Mouse (Mus musculus) kidney, adult 2 months (tissue): Measurements from ENCODE around the gene Tex10.

ENCODE experiments used
- CTCF ChIP-seq: fragments of 200-500 bp; conservative IDR thresholded peaks from 2 replicates; pipeline ENCODE4 v1.5.1; 2011; ENCODE audit warnings: low read depth, mild to moderate bottlenecking, control low read depth, low read length, moderate library complexity, mixed read lengths; ENCODE audit not compliant: insufficient read depth, insufficient read length
- POLR2A ChIP-seq: fragments of 200-500 bp; IDR thresholded peaks from one replicate; pipeline ENCODE4 v1.6.1; 2011; ENCODE audit warnings: low read depth, low read length, control low read depth

- TF ChIP-seq CTCF = no peak
- TF ChIP-seq POLR2A = no peak
Measured at GRCm38 (mm10) chr4:48510861-48511260, 37.6 kb upstream of the Tex10 start.
